Mouse (Mus musculus) lung, embryonic 14.5 days (tissue): Measurements from ENCODE around the gene Il18. TPM values are rescaled to one million over a fixed set of nuclear protein-coding genes. Genes with fewer than 3 reads are reported as not detected.

Source experiments
- ATAC-seq: fragments of 200-750 bp; cut with Nextera tagmentation; 2 replicates; pipeline ENCODE4 v1.8.0; 2017; ENCODE audit warnings: mild to moderate bottlenecking, moderate TSS enrichment, moderate library complexity; ENCODE audit not compliant: insufficient read depth
- DNase-seq: peaks from one replicate; pipeline ENCODE4 v3.0.0-alpha.2; 2015
- H3K27ac ChIP-seq: fragments of 300-500 bp; sonication (generic); 2 replicates; pipeline ENCODE4 v1.5.1; 2014; ENCODE audit warnings: low read depth, mild to moderate bottlenecking, moderate library complexity
- H3K27me3 ChIP-seq: fragments of 300-500 bp; sonication (generic); 2 replicates; pipeline ENCODE4 v1.6.1; 2014; ENCODE audit warnings: low read length, control low read depth; ENCODE audit not compliant: insufficient read depth
- H3K36me3 ChIP-seq: fragments of 300-500 bp; sonication (generic); 2 replicates; pipeline ENCODE4 v1.6.1; 2014; ENCODE audit warnings: control low read depth; ENCODE audit not compliant: insufficient read depth
- H3K4me1 ChIP-seq: fragments of 300-500 bp; sonication (generic); 2 replicates; pipeline ENCODE4 v1.6.1; 2014; ENCODE audit warnings: antibody characterized with exemption, control low read depth; ENCODE audit not compliant: insufficient read depth
- H3K4me2 ChIP-seq: fragments of 300-500 bp; sonication (generic); 2 replicates; pipeline ENCODE4 v1.6.1; 2014; ENCODE audit warnings: mild to moderate bottlenecking
- H3K4me3 ChIP-seq: fragments of 300-500 bp; sonication (generic); 2 replicates; pipeline ENCODE4 v1.5.1; 2014; ENCODE audit warnings: low read depth, low read length
- H3K9ac ChIP-seq: fragments of 300-500 bp; sonication (generic); 2 replicates; pipeline ENCODE4 v1.6.1; 2014
- H3K9me3 ChIP-seq: fragments of 300-500 bp; sonication (generic); 2 replicates; pipeline ENCODE4 v1.6.1; 2016; ENCODE audit warnings: low read depth, low read length, control low read depth
- CTCF ChIP-seq: IDR thresholded peaks from 2 replicates; pipeline ENCODE4 v1.5.1; 2016; ENCODE audit warnings: antibody characterized with exemption, low read depth
- WGBS: fragments of 180-500 bp; shearing (Covaris S2); extraction: QIAGEN DNeasy Blood & Tissue Kit; methylation state at CpG from one replicate; pipeline ENCODE4 v1.1.7; 2014; 5-methylcytosine and 5-hydroxymethylcytosine counted together
- polyA plus RNA-seq: library from polyadenylated mRNA; unstranded; fragments of >200 nt; fragmentation: Nextera tagmentation; extraction: Ambion mirVana; gene quantifications from 2 replicates; pipeline ENCODE4 v1.2.1, GENCODE M21; 2014

Gene Il18
- polyA plus RNA-seq, 1 experiment from 2014 or later, result 6.6 TPM

GRCm38 (mm10) chr9:50553547-50553946 lies 1.1 kb upstream of the Il18 start:
- Histone ChIP-seq H3K36me3 (no peaks in the 10 kb centered on the region), H3K4me3 (no peak overlapping the region), H3K4me2 (no peak overlapping the region), H3K9ac (no peak overlapping the region), H3K27me3 (no peaks in the 10 kb centered on the region), H3K4me1 (no peaks in the 10 kb centered on the region), H3K9me3 (no peaks in the 10 kb centered on the region), H3K27ac (no peak overlapping the region)
- 70% methylated on average over 2 of the region's 2 CpGs for WGBS
- TF ChIP-seq CTCF, result no peak
- DNase-seq (no peak), ATAC-seq (no peak)

GRCm38 (mm10) chr9:50555094-50555446 lies 443 bp downstream of the Il18 start, which contains the start of gene Bco2:
Bco2 (minus strand) TSS chr9:50555181.
- H3K4me2 ChIP-seq, result peak within 1 kb of the TSS; percentile 4; the same call in 1 of the 2 replicates
- ATAC-seq (no peak), DNase-seq (no peak)
- no peak within 1 kb of the TSS for H3K27ac ChIP-seq
- no peak within 1 kb of the TSS for H3K4me3 ChIP-seq
- no peaks in the 10 kb centered on the region for H3K36me3 ChIP-seq
- no peaks in the 10 kb centered on the region for H3K9me3 ChIP-seq
- TF ChIP-seq CTCF, result no peak
- 51% methylated on average over 2 of the region's 2 CpGs for WGBS
- no peak within 1 kb of the TSS for H3K9ac ChIP-seq
- no peaks in the 10 kb centered on the region for H3K27me3 ChIP-seq
- no peaks in the 10 kb centered on the region for H3K4me1 ChIP-seq

GRCm38 (mm10) chr9:50561145-50561917 lies 6.7 kb downstream of the Il18 start, which contains the start of gene Tex12:
Tex12 (minus strand) TSS chr9:50561325.
- ATAC-seq (no peak), DNase-seq (no peak)
- no peak within 1 kb of the TSS for H3K9ac ChIP-seq
- 80% methylated on average over 38 of the region's 38 CpGs for WGBS
- no peaks in the 10 kb centered on the region for H3K36me3 ChIP-seq
- H3K27ac ChIP-seq, result no peak within 1 kb of the TSS
- peaks cover 3% of the 10 kb centered on the region; the same call in 1 of the 2 replicates for H3K4me1 ChIP-seq
- no peaks in the 10 kb centered on the region for H3K9me3 ChIP-seq
- no peaks in the 10 kb centered on the region for H3K27me3 ChIP-seq
- H3K4me3 ChIP-seq, result no peak within 1 kb of the TSS
- no peak within 1 kb of the TSS for H3K4me2 ChIP-seq
- no peak for TF ChIP-seq CTCF

GRCm38 (mm10) chr9:50561918-50562360 lies 7.3 kb downstream of the Il18 start:
- no peak overlapping the region for H3K4me2 ChIP-seq
- H3K9me3 ChIP-seq, result no peaks in the 10 kb centered on the region
- peaks cover 3% of the 10 kb centered on the region; the same call in 1 of the 2 replicates for H3K4me1 ChIP-seq
- no peak overlapping the region for H3K4me3 ChIP-seq
- DNase-seq (no peak), ATAC-seq (no peak)
- TF ChIP-seq CTCF, result no peak
- no peaks in the 10 kb centered on the region for H3K36me3 ChIP-seq
- 78% methylated on average over 2 of the region's 2 CpGs for WGBS
- no peaks in the 10 kb centered on the region for H3K27me3 ChIP-seq
- H3K9ac ChIP-seq, result no peak overlapping the region
- no peak overlapping the region for H3K27ac ChIP-seq

GRCm38 (mm10) chr9:50565173-50565572 lies 10.5 kb downstream of the Il18 start:
- H3K4me2 ChIP-seq, result no peak overlapping the region
- no peaks in the 10 kb centered on the region for H3K9me3 ChIP-seq
- H3K27me3 ChIP-seq, result no peaks in the 10 kb centered on the region
- TF ChIP-seq CTCF, result no peak
- no peak for DNase-seq
- H3K27ac ChIP-seq, result no peak overlapping the region
- no peak overlapping the region for H3K9ac ChIP-seq
- no peak for ATAC-seq
- H3K4me3 ChIP-seq, result no peak overlapping the region
- H3K4me1 ChIP-seq, result peaks cover 3% of the 10 kb centered on the region; the same call in 1 of the 2 replicates
- no peaks in the 10 kb centered on the region for H3K36me3 ChIP-seq
- WGBS, result 66% methylated on average over 7 of the region's 7 CpGs

- Histone ChIP-seq H3K9me3 (no peaks in the 10 kb centered on the region), H3K4me2 (no peak overlapping the region), H3K27ac (no peak overlapping the region), H3K9ac (no peak overlapping the region), H3K4me3 (no peak overlapping the region), H3K36me3 (no peaks in the 10 kb centered on the region), H3K27me3 (no peaks in the 10 kb centered on the region), H3K4me1 (peaks cover 3% of the 10 kb centered on the region; the same call in 1 of the 2 replicates)
- no peak for TF ChIP-seq CTCF
- 20% methylated on average over 4 of the region's 4 CpGs for WGBS
- DNase-seq (peak; percentile 13), ATAC-seq (no peak)
These were observed 11.3 kb downstream of the Il18 start for GRCm38 (mm10) chr9:50565940-50566339.

- DNase-seq, result no peak
- Histone ChIP-seq H3K9me3 (no peaks in the 10 kb centered on the region), H3K4me2 (no peak overlapping the region), H3K4me3 (no peak overlapping the region), H3K4me1 (peaks cover 3% of the 10 kb centered on the region; the same call in 1 of the 2 replicates), H3K27ac (no peak overlapping the region), H3K27me3 (no peaks in the 10 kb centered on the region), H3K36me3 (no peaks in the 10 kb centered on the region), H3K9ac (no peak overlapping the region)
- no peak for TF ChIP-seq CTCF
- no peak for ATAC-seq
- 83% methylated on average over 4 of the region's 4 CpGs for WGBS
These were observed 12.7 kb downstream of the Il18 start for GRCm38 (mm10) chr9:50567372-50567771.
